Mouse (Mus musculus) bone marrow, adult 2 months (tissue): Measurements from ENCODE around the gene Kcnj4. TPM values are rescaled to one million over a fixed set of nuclear protein-coding genes. Genes with fewer than 3 reads are reported as not detected.

Source experiments
- H3K27ac ChIP-seq: fragments of 200-500 bp; 2 replicates; pipeline ENCODE4 v1.5.1; 2012; ENCODE audit warnings: low read depth, mild to moderate bottlenecking, control low read depth, inconsistent platforms, low read length; ENCODE audit not compliant: control insufficient read depth, poor library complexity, insufficient read depth
- H3K4me1 ChIP-seq: fragments of 200-500 bp; 2 replicates; pipeline ENCODE4 v1.6.1; 2011; ENCODE audit warnings: low read length; ENCODE audit not compliant: control insufficient read depth, insufficient read depth
- H3K4me3 ChIP-seq: fragments of 200-500 bp; replicated peaks from 2 replicates; pipeline ENCODE3; 2011; ENCODE audit warnings: mild to moderate bottlenecking, low read depth, low read length, control low read depth; ENCODE audit not compliant: control insufficient read depth
- CTCF ChIP-seq: fragments of 200-500 bp; IDR thresholded peaks from 2 replicates; pipeline ENCODE4 v1.5.1; 2011; ENCODE audit warnings: low read length, control low read depth; ENCODE audit not compliant: control insufficient read depth, insufficient read depth
- POLR2A ChIP-seq: fragments of 200-500 bp; IDR thresholded peaks from 2 replicates; pipeline ENCODE4 v1.6.1; 2011; ENCODE audit warnings: low read depth, mild to moderate bottlenecking, control low read depth, low read length, borderline replicate concordance; ENCODE audit not compliant: control insufficient read depth
- WGBS: fragments of 180-500 bp; shearing (Covaris S2); methylation state at CpG from one replicate; pipeline ENCODE4 v1.1.7; 2018; 5-methylcytosine and 5-hydroxymethylcytosine counted together
- polyA plus RNA-seq: library from polyadenylated mRNA; stranded (reverse); fragments of >200 nt; gene quantifications from 2 replicates; pipeline ENCODE4 v1.2.4, GENCODE M21; 2011; ENCODE audit warnings: low replicate concordance; ENCODE audit not compliant: missing spikeins, insufficient read depth, insufficient read length

The Kcnj4 gene
- 2.1 TPM in 1 of 2 replicates, not detected in the other for polyA plus RNA-seq

GRCm38 (mm10) chr15:79504707-79505452 lies at the start of gene Kcnj4:
TSS of gene Kcnj4 (minus strand) at chr15:79505241.
- no peak within 1 kb of the TSS for H3K27ac ChIP-seq
- WGBS, result 4% methylated on average over 60 of the region's 60 CpGs
- TF ChIP-seq POLR2A (no peak), CTCF (no peak)
- H3K4me3 ChIP-seq, result no peak within 1 kb of the TSS
- no peaks in the 10 kb centered on the region for H3K4me1 ChIP-seq

DNA sequence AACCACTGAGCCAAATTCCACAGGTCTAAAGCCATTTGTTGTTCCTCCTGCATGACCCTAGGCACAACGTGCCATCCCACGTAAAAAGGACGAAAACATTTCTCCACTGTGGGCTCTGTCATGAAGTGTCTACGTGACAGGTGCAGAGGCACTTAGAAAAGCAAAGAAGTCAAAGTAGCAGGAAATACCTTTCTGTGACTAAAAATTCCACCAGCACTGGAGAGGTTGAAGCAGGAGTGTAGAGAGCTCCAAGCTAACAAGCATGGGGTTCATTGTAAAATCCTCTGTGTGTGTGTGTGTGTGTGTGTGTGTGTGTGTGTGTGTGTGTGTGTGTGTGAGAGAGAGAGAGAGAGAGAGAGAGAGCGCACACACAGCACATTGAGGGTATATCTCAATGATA lies 47.5 kb upstream of the Kcnj4 start:
- H3K4me3 ChIP-seq, result no peak overlapping the region
- no peaks in the 10 kb centered on the region for H3K4me1 ChIP-seq
- WGBS, result 84% methylated on average over 5 of the region's 5 CpGs
- no peak for TF ChIP-seq CTCF
- no peak for TF ChIP-seq POLR2A
- no peak overlapping the region for H3K27ac ChIP-seq

DNA sequence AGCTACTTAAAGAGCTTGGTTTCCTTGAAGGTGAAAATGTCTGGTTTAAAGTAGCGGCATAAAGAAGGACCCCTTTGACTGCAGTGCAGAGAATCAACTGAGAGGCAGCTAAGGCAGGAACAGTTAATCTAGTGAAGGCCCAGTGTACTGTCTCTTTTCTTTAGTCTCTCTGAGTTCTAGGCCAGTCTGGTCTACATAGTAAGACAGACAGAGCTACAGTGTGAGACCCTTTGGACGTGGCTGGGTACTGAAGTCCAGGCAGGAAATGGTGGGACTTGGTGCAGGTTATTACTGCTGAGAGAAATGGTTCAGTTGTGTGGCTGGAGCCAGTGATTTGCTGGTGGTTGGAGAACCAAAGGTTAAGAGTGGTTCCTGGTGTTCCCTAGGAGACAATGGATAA lies 43.2 kb upstream of the Kcnj4 start:
- TF ChIP-seq POLR2A (no peak), CTCF (no peak)
- no peak overlapping the region for H3K4me3 ChIP-seq
- 84% methylated on average over 2 of the region's 2 CpGs for WGBS
- peaks cover 1% of the 10 kb centered on the region for H3K4me1 ChIP-seq
- no peak overlapping the region for H3K27ac ChIP-seq

DNA sequence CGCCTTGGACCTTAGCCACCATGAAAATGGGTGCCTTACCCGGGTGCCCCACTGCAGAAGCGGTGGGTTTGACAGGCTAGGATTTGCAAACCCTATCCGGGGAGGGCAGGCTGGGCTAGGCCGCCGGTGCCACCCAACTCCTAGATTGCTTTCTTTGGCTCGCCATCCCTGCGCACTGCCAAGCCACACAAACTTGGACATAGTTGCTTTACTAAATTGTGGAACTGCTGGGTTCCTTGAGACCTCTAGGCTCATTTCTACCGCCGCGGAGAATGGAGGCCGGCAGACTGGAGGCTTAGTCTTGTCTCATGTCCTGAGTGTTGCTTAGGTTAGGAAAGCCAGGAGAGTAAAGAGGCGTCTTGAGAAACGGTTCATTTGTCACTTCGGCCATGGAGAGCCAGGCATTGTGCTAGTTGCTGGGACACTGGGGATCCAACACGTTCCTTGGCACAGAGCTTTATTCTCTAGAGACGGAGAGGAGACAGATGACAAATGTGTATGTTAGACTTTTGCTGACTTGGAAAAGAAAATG lies 42.3 kb upstream of the Kcnj4 start:
- peak overlapping the region; percentile 98 for H3K27ac ChIP-seq
- H3K4me1 ChIP-seq, result peaks cover 1% of the 10 kb centered on the region
- peak overlapping the region; percentile 80 for H3K4me3 ChIP-seq
- no peak for TF ChIP-seq POLR2A
- TF ChIP-seq CTCF, result no peak
- WGBS, result 90% methylated on average over 17 of the region's 17 CpGs

DNA sequence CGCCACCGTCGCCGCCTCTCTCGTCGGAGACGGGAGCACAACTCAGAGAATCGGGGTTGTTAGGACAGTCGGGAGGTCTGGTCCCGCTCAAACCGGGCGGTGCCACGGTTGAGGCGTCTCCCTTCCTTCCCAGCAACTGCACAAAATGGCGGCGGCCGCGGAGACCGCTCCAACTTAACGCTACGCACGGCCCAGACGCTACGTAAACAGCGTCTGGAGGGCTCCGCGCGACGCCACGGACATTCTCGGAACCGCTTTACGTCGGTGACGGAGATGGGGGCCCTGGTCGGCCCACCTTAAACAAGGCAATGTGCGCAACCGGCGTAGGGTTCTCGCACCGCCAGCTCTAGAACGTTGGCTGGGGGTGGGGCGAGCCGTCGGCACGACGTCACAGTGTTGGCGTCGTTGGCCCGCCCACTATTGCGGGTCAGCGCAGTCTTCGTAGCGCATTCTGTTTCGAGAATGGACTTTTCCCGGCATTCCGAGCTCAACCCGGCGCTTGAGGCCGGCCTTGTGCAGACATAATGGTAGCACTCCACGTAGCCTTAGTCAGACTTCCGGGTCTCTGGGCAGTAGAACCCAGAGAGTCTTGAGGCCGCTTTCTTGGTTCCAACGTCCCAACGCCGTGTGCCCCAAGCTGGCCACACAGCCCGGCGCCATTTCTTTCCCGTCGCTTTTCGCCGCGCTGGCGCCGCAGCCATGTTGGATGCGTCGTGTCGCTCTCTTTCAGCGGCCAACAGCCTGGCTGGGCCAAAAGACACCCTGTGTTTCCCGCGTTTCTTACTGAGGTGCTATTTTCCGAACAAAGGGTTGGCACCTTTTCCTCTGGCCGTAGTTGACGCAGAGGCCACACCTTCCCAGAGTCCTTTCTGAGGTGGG lies 41.6 kb upstream of the Kcnj4 start, which contains the start of gene Ddx17:
TSS of gene Ddx17 (minus strand) at position 332 of the 879 bp plus-strand sequence.
- H3K4me3 ChIP-seq, result peak within 1 kb of the TSS; percentile 80
- no peak for TF ChIP-seq CTCF
- TF ChIP-seq POLR2A, result peak; percentile 88; the same call in 1 of the 2 replicates
- WGBS, result 3% methylated on average over 84 of the region's 84 CpGs
- peaks cover 1% of the 10 kb centered on the region for H3K4me1 ChIP-seq
- peak within 1 kb of the TSS; percentile 98 for H3K27ac ChIP-seq

DNA sequence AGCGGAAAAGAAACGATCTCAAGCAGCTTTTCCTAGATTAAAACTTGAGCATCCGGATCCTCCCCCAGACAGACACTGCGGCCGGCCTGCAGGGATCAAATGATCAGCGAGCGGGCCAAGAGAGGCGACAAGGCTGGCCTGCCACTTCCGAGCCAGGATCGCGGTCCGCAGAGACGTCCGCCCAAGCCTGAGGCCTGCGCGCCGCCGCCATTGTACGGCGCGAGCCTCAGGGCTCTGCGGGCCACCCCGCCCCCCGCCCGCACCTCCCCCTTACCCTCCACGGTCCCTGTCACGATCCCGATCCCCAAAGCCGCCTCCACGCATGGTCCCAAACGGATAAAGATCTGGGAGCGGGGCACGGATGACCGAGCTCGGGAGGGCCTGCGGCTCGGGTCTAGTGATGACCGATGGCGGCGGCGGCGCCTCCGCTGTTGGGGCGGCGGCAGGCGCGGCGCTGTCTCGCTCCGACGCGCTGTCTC lies 40.9 kb upstream of the Kcnj4 start:
- WGBS, result under 1% methylated on average over 51 of the region's 52 CpGs
- Histone ChIP-seq H3K27ac (peak overlapping the region; percentile 98), H3K4me1 (peaks cover 1% of the 10 kb centered on the region), H3K4me3 (peak overlapping the region; percentile 80)
- TF ChIP-seq CTCF, result no peak
- 0 out of 2 replicates have a peak, but pooled peaks have one; percentile 6 for TF ChIP-seq POLR2A

- 2% methylated on average over 3 of the region's 3 CpGs for whole genome bisulfite sequencing
- H3K4me3 ChIP-seq, result peak overlapping the region; percentile 80
- H3K4me1 ChIP-seq, result peaks cover 1% of the 10 kb centered on the region
- TF ChIP-seq POLR2A (no peak), CTCF (no peak)
- peak overlapping the region; percentile 98 for H3K27ac ChIP-seq
Observed at GRCm38 (mm10) chr15:79545496-79545895, 40.5 kb upstream of the Kcnj4 start.
